Mouse (Mus musculus) liver, adult (tissue): ENCODE measurements around the gene Slc12a8.

Source experiments
- GATA4 ChIP-seq: IDR thresholded peaks from 2 replicates; pipeline ENCODE4 v1.6.1; 2014; ENCODE audit warnings: mild to moderate bottlenecking, low read length; ENCODE audit not compliant: insufficient replicate concordance

Gene Slc12a8

DNA sequence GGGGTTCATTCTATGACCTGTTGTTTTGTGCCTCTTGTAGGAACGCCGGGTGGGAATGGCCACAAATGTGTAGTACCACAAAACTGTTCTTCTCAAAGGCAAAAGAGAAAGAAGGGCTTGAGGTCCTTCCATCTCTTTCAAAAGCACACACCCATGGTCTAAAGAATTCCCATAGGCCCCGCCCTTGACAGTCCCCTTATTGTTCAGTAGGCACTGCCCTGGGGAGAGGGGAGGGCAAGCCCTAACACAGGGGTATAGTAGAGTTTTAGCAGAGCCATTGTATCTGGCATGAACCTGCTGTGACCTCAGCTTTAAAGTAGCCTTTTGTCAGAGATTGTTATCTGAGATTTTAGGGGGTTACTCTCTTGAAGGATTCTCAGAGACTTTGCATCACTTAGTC, 98.9 kb downstream of the Slc12a8 start:
- no peak for TF ChIP-seq GATA4

GRCm38 (mm10) chr16:33621836-33622235, 104.7 kb downstream of the Slc12a8 start:
- no peak for TF ChIP-seq GATA4

DNA sequence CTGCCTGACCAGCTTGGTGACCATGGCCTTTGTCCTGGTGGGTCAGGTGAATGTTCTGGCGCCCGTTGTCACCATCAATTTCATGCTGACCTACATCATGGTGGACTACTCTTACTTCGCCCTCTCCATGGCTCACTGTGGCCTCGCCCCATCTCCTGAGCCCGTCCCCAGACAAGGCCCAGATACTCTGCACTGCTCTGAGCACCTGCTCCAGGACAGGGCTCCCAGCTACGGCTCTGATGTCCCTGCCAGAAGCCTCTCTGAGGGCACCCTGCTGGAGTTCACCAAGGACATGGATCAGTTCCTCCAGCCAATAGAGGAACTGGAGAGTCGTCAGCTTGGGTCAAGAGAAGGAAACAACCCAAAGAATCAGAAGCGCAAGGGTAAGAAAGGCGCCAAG, 107.5 kb downstream of the Slc12a8 start:
- TF ChIP-seq GATA4: no peak

DNA sequence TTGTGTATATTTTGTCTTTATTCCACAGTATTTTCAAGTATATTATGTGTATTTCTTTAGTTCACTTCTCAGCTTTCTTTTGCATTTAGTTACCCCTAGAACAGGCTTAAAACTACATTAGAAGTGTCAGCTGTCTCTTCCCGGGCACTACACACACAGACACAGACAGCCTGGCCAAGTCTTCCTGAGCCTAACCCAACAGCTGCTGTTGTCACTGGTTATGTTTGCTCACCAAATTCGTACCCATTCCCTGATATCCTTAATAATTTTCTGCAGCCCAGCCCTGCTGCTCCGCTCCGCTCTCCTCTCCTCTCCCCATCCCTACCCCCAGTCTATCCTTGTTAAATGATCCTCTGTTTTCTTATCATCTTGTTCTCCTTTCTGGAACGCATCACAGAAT, 112.4 kb downstream of the Slc12a8 start:
- TF ChIP-seq GATA4: no peak

GRCm38 (mm10) chr16:33635836-33636595, 118.9 kb downstream of the Slc12a8 start:
- no peak for TF ChIP-seq GATA4

DNA sequence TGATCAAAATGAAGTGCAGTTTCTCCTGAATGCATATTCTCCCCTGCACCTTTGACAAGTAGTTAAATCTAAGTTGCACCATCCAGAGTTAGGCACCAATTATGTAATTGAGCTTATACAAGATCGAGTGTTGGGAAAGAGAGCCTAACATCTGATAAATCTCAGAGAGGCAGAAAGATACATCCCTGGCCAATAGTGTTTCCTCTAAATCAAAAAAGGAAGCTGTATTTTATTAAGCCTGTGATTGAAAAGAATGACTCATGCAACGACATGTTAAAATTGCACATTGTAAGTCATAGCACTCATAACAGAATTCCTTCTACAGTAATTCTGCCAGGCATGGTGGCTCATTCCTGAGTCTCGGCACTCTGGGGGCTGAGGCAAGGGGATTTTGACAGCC, 124.7 kb downstream of the Slc12a8 start:
- TF ChIP-seq GATA4: no peak

- no peak for TF ChIP-seq GATA4
Observed at GRCm38 (mm10) chr16:33653116-33653515, 136.0 kb downstream of the Slc12a8 start.

DNA sequence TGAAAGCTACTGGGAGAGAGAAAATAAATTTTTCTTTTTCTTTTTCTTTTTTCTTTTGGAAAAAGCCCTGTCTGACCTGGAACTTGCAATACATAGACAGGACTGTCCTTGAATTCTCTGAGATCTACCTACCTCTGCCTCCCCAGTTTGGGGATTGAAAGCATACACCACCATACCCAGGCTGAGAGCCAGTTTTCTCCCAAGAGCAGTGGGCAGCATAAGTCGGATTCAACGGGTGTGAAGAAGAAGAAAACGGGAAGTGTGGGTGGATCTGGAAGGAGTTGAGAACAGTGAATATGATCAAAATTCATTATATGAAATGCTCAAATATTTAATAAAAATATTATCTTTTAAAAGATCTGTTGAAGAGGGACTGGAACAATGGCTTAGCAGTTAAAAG, 138.3 kb downstream of the Slc12a8 start:
- no peak for TF ChIP-seq GATA4

GRCm38 (mm10) chr16:33657191-33657590, 140.1 kb downstream of the Slc12a8 start:
- TF ChIP-seq GATA4: no peak

DNA sequence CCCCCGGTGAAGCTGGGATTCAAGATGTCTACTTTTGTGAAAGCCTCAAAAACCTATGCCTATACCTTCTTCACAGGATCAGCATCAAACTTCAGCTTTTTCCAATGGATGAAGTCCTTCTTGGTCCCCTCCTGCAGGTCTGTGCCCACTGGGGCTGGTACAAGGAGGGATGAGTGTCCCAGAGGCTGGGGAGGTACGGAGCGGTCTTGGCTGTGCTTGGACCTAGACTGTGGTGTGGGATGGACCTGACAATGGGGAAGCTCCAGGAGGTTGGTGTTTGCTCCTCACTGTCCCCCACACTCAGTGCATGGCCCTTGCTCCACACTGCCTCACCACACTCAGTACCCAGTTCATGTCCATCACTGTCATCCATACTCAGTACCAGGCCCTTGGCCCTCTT, 141.0 kb downstream of the Slc12a8 start:
- TF ChIP-seq GATA4: no peak

DNA sequence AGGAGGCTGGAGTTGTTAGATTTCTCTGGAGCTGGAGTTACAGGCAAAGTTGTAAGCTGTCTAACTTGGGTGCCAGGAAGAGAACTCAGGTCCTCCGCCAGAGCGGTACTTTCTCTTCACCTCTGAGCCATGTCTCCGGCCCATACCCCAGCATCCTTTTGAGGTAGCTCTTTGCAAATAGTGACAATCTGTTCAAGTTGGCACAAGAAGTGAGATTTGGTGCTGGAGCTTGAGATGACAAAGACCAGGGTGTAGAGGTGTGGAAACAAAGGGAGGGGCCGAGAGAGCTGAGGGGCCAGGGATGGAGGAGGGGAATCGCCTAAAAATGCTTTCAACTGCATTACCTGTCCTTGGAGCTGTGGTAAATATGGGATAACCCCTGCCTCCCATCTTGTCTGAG, 142.4 kb downstream of the Slc12a8 start:
- TF ChIP-seq GATA4: no peak

GRCm38 (mm10) chr16:33660125-33660524, 143.0 kb downstream of the Slc12a8 start:
- TF ChIP-seq GATA4: no peak

DNA sequence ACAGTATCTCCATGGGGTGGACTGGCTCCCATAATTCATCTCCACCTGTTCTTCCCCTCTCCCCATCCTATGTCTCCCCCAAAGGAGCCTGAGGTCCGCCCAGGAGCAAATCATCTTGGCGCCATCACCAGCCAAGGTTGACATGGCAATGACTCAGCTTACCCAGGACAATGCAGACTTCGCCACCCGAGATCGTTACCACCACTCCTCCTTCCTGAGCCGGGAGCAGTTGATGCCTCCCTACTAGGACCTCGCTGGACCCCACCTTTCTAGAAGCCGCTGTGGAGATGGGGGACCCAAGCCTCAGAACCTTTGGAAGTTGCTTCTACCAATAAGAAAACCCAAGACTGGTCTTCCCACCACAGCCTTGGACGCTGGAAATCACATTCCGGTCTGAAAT, 145.7 kb downstream of the Slc12a8 start:
- TF ChIP-seq GATA4: no peak

DNA sequence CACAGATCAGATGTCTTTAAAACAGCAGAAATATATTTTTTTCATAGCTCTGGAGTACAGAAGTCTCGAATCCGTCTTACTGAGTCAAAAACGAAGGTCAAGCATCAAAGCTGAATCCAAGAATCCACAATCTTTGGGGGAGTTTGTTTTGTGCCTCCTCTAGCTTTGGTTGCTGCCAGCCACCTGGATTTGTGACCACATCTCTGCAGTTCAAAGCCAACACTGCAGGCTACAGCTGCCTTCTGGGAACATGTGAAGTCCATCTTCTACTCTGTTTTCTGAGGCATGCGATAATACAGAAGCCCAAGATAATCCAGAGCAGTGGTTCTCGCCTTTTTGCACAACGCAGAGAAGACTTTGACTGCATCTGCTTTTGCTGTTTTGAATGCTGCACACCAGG, 149.1 kb downstream of the Slc12a8 start:
- no peak for TF ChIP-seq GATA4

- TF ChIP-seq GATA4: no peak
Observed at GRCm38 (mm10) chr16:33666985-33667538, 149.9 kb downstream of the Slc12a8 start.

GRCm38 (mm10) chr16:33668448-33668847, 151.3 kb downstream of the Slc12a8 start:
- no peak for TF ChIP-seq GATA4

DNA sequence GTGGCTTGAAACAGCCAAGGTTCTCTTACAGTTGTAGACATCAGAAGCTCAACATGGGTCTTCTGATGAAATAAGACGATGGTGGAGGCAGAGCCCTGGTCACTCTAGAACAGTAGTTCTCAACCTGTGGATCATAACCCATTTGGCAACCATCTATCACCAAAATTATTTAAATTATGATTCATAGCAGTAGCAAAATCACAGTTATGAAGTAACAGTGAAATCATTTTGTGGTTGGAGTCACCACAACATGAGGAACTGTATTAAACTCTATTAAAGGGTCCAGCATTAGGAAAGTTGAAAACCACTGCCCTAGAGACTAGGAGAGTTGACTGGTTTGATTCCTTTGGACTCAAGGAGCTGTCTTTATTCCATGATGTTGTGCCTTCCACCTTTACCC, 151.9 kb downstream of the Slc12a8 start:
- TF ChIP-seq GATA4: no peak

GRCm38 (mm10) chr16:33670340-33670739, 153.2 kb downstream of the Slc12a8 start:
- TF ChIP-seq GATA4: no peak

DNA sequence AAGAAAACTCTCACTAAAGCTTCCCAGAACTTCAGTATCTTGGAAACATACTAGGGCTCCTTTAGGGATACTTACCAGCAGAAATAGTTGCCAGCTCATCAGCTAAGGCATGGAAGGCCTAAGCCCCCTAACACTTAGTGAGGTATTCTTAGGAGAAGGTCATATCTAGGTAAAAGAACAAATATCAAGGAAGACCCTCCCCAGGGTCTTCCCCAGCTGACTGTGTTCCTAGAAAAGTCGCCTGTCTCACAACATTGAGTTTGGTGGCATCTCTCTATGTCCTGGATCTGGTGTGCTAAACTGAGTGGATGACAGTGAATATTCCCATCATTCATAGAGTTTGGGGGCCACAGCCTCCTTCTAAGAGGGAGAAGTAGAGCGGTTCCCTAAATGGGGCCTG, 153.8 kb downstream of the Slc12a8 start:
- no peak for TF ChIP-seq GATA4
